Mouse (Mus musculus) heart, embryonic 15.5 days (tissue): ENCODE results near the gene Samd4b. TPM values are rescaled to one million over a fixed set of nuclear protein-coding genes. Genes with fewer than 3 reads are reported as not detected.

ENCODE experiments used
- ATAC-seq: fragments of 200-750 bp; cut with Nextera tagmentation; replicated peaks from 2 replicates; pipeline ENCODE4 v1.8.0; 2017; ENCODE audit warnings: low read depth, moderate TSS enrichment; ENCODE audit not compliant: insufficient number of reproducible peaks, insufficient read depth, low FRiP score
- H3K27ac ChIP-seq: fragments of 300-500 bp; sonication (generic); 2 replicates; pipeline ENCODE4 v1.5.1; 2015; ENCODE audit warnings: mild to moderate bottlenecking, inconsistent platforms
- H3K27me3 ChIP-seq: fragments of 300-500 bp; sonication (generic); 2 replicates; pipeline ENCODE4 v1.6.1; 2015; ENCODE audit warnings: inconsistent platforms
- H3K36me3 ChIP-seq: fragments of 300-500 bp; sonication (generic); 2 replicates; pipeline ENCODE4 v1.6.1; 2015; ENCODE audit warnings: mild to moderate bottlenecking, inconsistent platforms
- H3K4me1 ChIP-seq: fragments of 300-500 bp; sonication (generic); replicated peaks from 2 replicates; pipeline ENCODE4 v1.6.1; 2015; ENCODE audit warnings: inconsistent platforms
- H3K4me2 ChIP-seq: fragments of 300-500 bp; sonication (generic); 2 replicates; pipeline ENCODE4 v1.6.1; 2015; ENCODE audit warnings: inconsistent platforms, mild to moderate bottlenecking, moderate library complexity
- H3K4me3 ChIP-seq: fragments of 300-500 bp; sonication (generic); 2 replicates; pipeline ENCODE4 v1.5.1; 2015; ENCODE audit warnings: mild to moderate bottlenecking, inconsistent platforms
- H3K9ac ChIP-seq: fragments of 300-500 bp; sonication (generic); 2 replicates; pipeline ENCODE4 v1.6.1; 2015; ENCODE audit warnings: mild to moderate bottlenecking, inconsistent platforms
- H3K9me3 ChIP-seq: fragments of 300-500 bp; sonication (generic); replicated peaks from 2 replicates; pipeline ENCODE4 v1.6.1; 2016; ENCODE audit warnings: inconsistent platforms
- WGBS: fragments of 180-500 bp; shearing (Covaris S2); methylation state at CpG from one replicate; pipeline ENCODE4 v1.1.7; 2015; ENCODE audit warnings: mixed read lengths; 5-methylcytosine and 5-hydroxymethylcytosine counted together
- polyA plus RNA-seq: library from polyadenylated mRNA; unstranded; fragments of >200 nt; fragmentation: Nextera tagmentation; extraction: Ambion mirVana; gene quantifications from 2 replicates; pipeline ENCODE4 v1.2.1, GENCODE M21; 2015

Gene Samd4b
- 17.9 and 25.6 TPM in 2 replicates for polyA plus RNA-seq

DNA sequence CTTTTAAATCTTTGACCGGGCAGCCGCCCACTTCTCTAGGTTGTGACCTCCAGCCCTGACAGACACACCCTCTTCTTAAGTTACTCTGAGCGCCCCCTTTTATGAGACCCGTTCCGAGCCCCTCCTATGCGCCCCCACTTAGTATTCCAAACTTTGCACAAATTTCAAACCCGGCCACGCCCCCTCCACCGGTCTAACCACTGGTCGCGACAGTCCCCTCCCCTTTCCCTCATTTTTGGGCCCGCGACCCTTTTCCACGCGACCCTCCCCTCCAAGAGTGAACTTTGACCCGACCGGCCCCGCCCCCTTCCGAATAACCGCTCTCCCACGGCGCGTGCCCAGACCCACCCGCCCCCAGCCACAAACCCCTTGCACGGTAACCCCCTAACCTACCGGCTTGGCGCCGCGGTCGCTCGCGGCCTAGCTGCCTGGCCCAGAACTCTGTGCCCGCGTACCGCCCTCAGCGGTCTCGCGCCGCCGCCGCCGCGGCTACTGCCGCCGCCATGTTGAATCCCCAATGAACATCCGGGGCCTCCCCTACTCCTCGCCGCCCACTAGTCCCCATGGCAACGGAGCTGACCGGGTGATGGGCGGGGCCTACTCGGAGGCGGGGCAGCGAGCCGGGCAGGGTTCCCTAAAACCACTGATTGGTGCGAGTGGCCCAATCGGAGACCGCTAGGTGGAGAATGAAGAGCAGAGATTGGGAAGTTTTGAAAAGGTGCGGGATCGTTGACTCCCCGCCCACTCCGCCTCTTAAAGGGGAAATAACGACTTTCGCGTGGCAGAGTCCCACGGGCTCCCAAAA is at the start of gene Samd4b, which contains the start of gene Pak4:
Samd4b (minus strand) TSS at position 503 of the 805 bp plus-strand sequence.
Pak4 (minus strand) TSS at position 544 of the 805 bp plus-strand sequence.
- peaks cover 54% of the 10 kb centered on the region for H3K4me1 ChIP-seq
- WGBS, result under 1% methylated on average over 66 of the region's 66 CpGs

GRCm38 (mm10) chr7:28647016-28647415 is 49.1 kb upstream of the Samd4b start:
- H3K4me1 ChIP-seq, result no peaks in the 10 kb centered on the region
- 53% methylated on average over 7 of the region's 7 CpGs for WGBS
- H3K27me3 ChIP-seq, result no peaks in the 10 kb centered on the region
- no peak for ATAC-seq
- no peak overlapping the region for H3K27ac ChIP-seq
- no peaks in the 10 kb centered on the region for H3K9me3 ChIP-seq
- H3K36me3 ChIP-seq, result no peaks in the 10 kb centered on the region
- H3K4me2 ChIP-seq, result no peak overlapping the region
- no peak overlapping the region for H3K4me3 ChIP-seq
- H3K9ac ChIP-seq, result no peak overlapping the region

More for the DNA sequence above, at the start of gene Samd4b, which contains the start of gene Pak4:
- H3K9ac ChIP-seq, result peak within 1 kb of the TSS; percentile 73
- H3K9me3 ChIP-seq, result no peaks in the 10 kb centered on the region
- H3K27ac ChIP-seq, result peak within 1 kb of the TSS; percentile 75
- peak; percentile 94 for ATAC-seq
- H3K27me3 ChIP-seq, result no peaks in the 10 kb centered on the region
- peak within 1 kb of the TSS; percentile 86 for H3K4me2 ChIP-seq
- peak within 1 kb of the TSS; percentile 81 for H3K4me3 ChIP-seq
- no peaks in the 10 kb centered on the region for H3K36me3 ChIP-seq

DNA sequence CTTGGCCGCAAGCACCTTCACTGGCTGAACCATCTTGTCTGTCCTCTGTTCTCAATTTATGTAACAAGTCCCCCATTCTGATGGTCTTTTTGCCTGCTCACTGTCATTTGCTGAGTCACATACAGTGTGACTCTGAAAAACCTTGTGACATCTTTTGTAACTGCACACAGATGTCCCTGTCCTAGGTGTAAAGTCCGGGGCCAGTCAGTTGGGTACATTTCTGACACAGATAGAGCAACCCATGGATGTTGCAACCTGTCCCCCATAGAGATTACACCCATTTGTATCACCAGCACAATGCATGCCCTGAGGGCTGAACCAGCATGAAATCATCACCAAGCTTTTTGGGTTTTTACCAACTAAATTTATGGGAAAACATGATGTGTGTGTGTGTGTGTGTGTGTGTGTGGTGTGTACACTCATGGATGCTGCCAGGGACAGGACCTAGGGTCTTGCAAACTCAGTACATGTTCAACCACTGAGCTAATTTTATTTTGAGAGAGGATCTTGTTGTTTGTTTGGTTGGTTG is 48.1 kb upstream of the Samd4b start:
- Histone ChIP-seq H3K27me3 (no peaks in the 10 kb centered on the region), H3K27ac (no peak overlapping the region), H3K9me3 (no peaks in the 10 kb centered on the region), H3K9ac (no peak overlapping the region), H3K4me3 (no peak overlapping the region), H3K4me1 (no peaks in the 10 kb centered on the region), H3K4me2 (no peak overlapping the region), H3K36me3 (no peaks in the 10 kb centered on the region)
- ATAC-seq, result no peak
- 85% methylated on average over 2 of the region's 2 CpGs for WGBS

DNA sequence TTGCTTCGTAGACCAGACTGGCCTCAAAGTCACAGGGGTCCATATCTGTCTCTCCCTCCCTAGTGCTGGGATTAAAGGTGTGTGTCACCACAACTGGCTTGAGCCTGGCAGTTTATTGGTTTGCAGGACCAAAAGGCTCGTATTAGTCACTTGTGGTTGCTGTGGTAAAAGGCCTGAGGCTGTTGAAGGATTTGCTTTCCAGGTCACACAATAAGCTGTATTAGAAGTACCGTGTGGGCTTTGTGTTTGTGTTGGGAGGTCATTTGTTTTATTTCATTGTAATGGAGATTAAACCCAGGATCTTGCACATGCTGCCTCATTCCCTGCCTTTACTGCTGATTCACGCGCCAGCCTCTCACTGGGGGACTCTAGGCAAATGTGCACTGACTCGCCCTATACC is 47.4 kb upstream of the Samd4b start:
- H3K9me3 ChIP-seq, result no peaks in the 10 kb centered on the region
- 73% methylated on average over 6 of the region's 6 CpGs for WGBS
- H3K9ac ChIP-seq, result no peak overlapping the region
- H3K27ac ChIP-seq, result no peak overlapping the region
- no peaks in the 10 kb centered on the region for H3K27me3 ChIP-seq
- no peak overlapping the region for H3K4me3 ChIP-seq
- no peak for ATAC-seq
- no peak overlapping the region for H3K4me2 ChIP-seq
- no peaks in the 10 kb centered on the region for H3K36me3 ChIP-seq
- no peaks in the 10 kb centered on the region for H3K4me1 ChIP-seq

DNA sequence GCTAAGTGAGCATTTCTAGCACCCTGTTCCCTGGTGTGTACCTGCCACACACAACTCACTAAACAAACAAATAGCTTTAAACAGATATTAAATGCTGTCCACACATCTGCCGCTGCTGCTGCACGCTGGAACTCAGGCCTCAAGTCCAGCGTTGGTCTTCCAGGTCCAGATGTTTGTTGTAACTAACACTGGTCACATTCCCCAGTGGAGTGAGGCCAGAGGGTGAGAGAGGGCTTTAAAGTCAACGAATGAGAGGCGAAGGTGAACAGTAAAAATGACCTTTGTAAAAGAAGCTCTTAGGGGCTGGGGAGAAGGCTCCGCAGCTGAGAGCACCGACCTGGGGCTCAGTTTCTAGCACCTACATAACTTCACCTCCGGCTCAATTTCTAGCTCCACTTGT is 43.6 kb upstream of the Samd4b start:
- Histone ChIP-seq H3K36me3 (no peaks in the 10 kb centered on the region), H3K27ac (no peak overlapping the region), H3K4me3 (no peak overlapping the region), H3K27me3 (no peaks in the 10 kb centered on the region), H3K4me1 (no peaks in the 10 kb centered on the region), H3K9me3 (no peaks in the 10 kb centered on the region), H3K4me2 (no peak overlapping the region), H3K9ac (no peak overlapping the region)
- ATAC-seq, result no peak
- 61% methylated on average over 8 of the region's 8 CpGs for WGBS

DNA sequence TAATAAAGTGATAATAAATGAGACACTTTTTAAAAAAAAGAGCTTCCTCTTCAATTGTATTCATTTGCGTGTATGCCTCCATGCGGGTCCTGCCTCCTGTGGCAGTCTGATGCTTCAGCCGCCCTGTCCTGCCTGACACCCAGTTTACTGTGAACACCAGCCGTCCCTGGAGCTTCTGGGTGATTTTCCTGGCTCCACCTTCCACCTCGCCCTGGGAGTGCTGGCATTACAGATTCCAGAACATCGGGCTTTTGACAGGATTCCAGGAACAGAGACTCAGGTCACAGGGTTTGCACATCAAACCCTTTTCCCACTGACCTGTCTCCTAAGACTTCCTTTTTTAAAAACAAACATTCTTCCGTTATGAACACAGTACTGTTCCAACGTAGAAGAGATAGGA is 39.6 kb upstream of the Samd4b start:
- no peak overlapping the region for H3K4me2 ChIP-seq
- H3K36me3 ChIP-seq, result no peaks in the 10 kb centered on the region
- no peak for ATAC-seq
- peaks cover 5% of the 10 kb centered on the region; the same call in 1 of the 2 replicates for H3K27me3 ChIP-seq
- H3K9ac ChIP-seq, result no peak overlapping the region
- 9% methylated on average over 8 of the region's 8 CpGs for WGBS
- no peak overlapping the region for H3K27ac ChIP-seq
- no peaks in the 10 kb centered on the region for H3K9me3 ChIP-seq
- H3K4me3 ChIP-seq, result no peak overlapping the region
- H3K4me1 ChIP-seq, result no peaks in the 10 kb centered on the region

DNA sequence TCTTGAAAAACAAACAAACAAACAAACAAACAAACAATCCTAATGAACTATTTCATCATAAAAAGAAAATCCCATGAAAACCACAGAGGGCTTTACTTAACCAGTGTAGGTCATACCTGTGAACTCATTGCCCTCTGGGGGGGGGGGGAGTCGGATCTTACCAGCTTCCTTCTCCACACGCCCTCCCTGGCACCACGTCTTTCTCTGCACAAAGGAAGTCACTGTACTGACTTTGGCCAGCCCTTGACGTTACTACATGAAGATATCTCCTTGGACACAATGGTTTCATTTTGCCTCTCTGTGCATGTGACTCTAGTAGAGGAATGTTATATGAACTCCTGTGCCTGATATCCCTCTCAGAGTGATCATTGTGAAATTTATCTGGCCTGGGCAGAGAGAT is 36.2 kb upstream of the Samd4b start:
- Histone ChIP-seq H3K4me2 (no peak overlapping the region), H3K4me3 (no peak overlapping the region), H3K27me3 (peaks cover 31% of the 10 kb centered on the region), H3K9me3 (no peaks in the 10 kb centered on the region), H3K27ac (no peak overlapping the region), H3K36me3 (no peaks in the 10 kb centered on the region), H3K9ac (no peak overlapping the region), H3K4me1 (peaks cover 8% of the 10 kb centered on the region)
- no peak for ATAC-seq
- WGBS, result 56% methylated on average over 4 of the region's 4 CpGs

- H3K9me3 ChIP-seq, result no peaks in the 10 kb centered on the region
- H3K4me2 ChIP-seq, result peak within 1 kb of the TSS; percentile 40
- 27% methylated on average over 10 of the region's 10 CpGs for WGBS
- H3K4me1 ChIP-seq, result peaks cover 8% of the 10 kb centered on the region
- ATAC-seq, result no peak
- H3K9ac ChIP-seq, result no peak within 1 kb of the TSS
- H3K36me3 ChIP-seq, result no peaks in the 10 kb centered on the region
- peak within 1 kb of the TSS; percentile 4; the same call in 1 of the 2 replicates for H3K4me3 ChIP-seq
- H3K27ac ChIP-seq, result no peak within 1 kb of the TSS
- H3K27me3 ChIP-seq, result peaks cover 43% of the 10 kb centered on the region
Measured at GRCm38 (mm10) chr7:28631073-28631472, 33.1 kb upstream of the Samd4b start, which contains the start of gene Acp7. TSS of gene Acp7 (minus strand) at chr7:28631332.

DNA sequence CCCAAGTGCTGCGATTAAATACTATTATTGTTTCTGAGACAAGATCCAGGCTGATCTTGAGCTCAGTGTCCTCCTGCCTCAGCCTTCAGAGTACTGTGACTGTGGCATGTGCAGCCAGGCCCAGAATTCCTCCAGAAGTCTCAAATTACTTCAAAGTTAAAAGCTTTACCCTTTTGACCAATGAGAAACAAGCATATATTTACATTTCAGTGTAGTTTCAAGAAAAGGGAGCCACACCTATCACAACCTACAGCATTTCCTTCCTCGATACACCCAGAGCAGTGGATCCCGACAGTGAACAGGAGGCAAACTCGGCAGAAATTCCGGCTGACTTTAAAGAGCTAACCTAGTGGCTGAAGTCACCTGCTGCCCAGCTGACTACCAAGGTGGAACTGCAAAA is 26.8 kb upstream of the Samd4b start:
- 70% methylated on average over 5 of the region's 5 CpGs for WGBS
- ATAC-seq, result no peak
- H3K9ac ChIP-seq, result no peak overlapping the region
- no peaks in the 10 kb centered on the region for H3K36me3 ChIP-seq
- H3K27me3 ChIP-seq, result peaks cover 18% of the 10 kb centered on the region
- H3K4me3 ChIP-seq, result no peak overlapping the region
- H3K4me1 ChIP-seq, result no peaks in the 10 kb centered on the region
- H3K9me3 ChIP-seq, result no peaks in the 10 kb centered on the region
- H3K4me2 ChIP-seq, result no peak overlapping the region
- H3K27ac ChIP-seq, result no peak overlapping the region

GRCm38 (mm10) chr7:28619098-28619715 is 21.3 kb upstream of the Samd4b start:
- H3K9me3 ChIP-seq, result no peaks in the 10 kb centered on the region
- WGBS, result 63% methylated on average over 9 of the region's 9 CpGs
- no peak overlapping the region for H3K4me3 ChIP-seq
- no peaks in the 10 kb centered on the region for H3K4me1 ChIP-seq
- ATAC-seq, result no peak
- no peak overlapping the region for H3K27ac ChIP-seq
- no peaks in the 10 kb centered on the region for H3K36me3 ChIP-seq
- H3K9ac ChIP-seq, result no peak overlapping the region
- H3K27me3 ChIP-seq, result no peaks in the 10 kb centered on the region
- no peak overlapping the region for H3K4me2 ChIP-seq

DNA sequence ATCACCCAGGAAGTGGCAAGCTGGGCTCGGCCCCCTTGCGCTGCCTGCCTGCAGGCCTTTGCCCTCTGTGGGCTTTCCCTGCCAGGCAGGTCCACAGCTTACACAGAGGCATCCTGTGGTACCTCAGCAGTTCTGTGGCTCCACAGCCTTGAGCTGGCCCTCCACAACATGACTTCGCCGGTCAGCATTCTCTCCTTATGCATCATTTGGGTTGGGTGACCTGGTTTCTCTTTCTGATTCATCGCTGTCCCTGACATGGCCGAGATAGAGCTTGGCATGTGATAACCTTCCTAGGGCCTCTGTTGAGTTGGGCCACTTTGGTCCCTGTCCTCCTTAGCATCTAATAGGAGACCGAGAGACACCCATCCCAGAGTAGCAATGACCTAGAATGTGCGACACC is 8.0 kb upstream of the Samd4b start:
- Histone ChIP-seq H3K27me3 (no peaks in the 10 kb centered on the region), H3K36me3 (no peaks in the 10 kb centered on the region), H3K4me3 (no peak overlapping the region), H3K4me2 (no peak overlapping the region), H3K27ac (no peak overlapping the region), H3K9me3 (no peaks in the 10 kb centered on the region), H3K4me1 (peaks cover 6% of the 10 kb centered on the region; the same call in 1 of the 2 replicates), H3K9ac (no peak overlapping the region)
- ATAC-seq, result no peak
- 81% methylated on average over 8 of the region's 8 CpGs for WGBS
